Mouse (Mus musculus): ENCODE data around the gene Ston2.
A peak's percentile ranks its signal among the peaks of the same experiment; 100 is the strongest.
"Not testable (repeated sequence)": the region's sequence is repeated elsewhere in the genome, so short reads cannot be mapped to it uniquely, and the experiment has no call there.

Gene Ston2

DNA sequence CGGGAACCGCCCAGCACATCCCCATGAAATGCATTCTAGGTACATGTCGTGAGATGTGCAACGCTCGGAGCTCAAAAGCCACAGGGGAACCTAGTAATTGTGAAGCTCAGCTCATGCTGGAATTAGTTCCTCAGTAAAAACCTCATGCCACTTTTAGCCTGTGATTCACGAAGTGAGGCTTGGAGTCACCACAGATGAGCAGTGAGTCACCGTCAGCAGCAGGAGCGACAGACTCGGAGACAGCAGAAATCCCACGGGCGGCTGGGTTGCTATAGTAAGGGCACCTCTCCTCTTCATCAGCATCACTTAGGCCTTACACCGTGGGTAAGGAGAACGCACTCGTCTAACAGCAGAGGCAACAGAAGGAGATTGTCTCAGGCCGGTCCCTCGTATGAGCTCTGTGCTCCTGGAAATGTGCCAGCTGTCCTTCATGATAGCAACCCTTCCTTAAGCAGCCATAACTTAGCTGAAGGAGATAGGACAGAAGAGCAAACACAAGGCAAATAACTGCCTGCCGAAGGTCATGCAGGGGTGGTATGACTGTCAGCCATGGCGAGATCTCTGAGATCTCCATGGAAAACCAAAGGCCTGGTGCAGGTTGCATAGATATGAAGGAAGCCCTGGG, 39.8 kb downstream of the Ston2 start:
- no peak for DNase-seq

DNA sequence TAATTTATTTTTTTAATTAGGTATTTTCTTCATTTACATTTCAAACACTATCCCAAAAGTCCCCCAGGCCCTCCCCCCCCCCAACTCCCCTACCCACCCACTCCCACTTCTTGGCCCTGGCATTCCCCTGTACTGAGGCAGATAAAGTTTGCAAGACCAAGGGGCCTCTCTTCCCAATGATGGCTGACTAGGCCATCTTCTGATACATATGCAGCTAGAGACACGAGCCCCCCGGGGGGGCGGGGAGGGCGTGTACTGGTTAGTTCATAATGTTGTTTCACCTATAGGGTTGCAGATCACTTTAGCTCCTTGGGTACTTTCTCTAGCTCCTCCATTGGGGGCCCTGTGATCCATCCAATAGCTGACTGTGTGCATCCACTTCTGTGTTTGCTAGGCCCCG, 41.3 kb downstream of the Ston2 start:
- not testable (repeated sequence) for DNase-seq

- DNase-seq: peak; percentile 50 to 72
Observed at GRCm38 (mm10) chr12:91745758-91746290, 42.4 kb downstream of the Ston2 start.

- DNase-seq: no peak
Observed at GRCm38 (mm10) chr12:91744091-91744490, 44.1 kb downstream of the Ston2 start.

DNA sequence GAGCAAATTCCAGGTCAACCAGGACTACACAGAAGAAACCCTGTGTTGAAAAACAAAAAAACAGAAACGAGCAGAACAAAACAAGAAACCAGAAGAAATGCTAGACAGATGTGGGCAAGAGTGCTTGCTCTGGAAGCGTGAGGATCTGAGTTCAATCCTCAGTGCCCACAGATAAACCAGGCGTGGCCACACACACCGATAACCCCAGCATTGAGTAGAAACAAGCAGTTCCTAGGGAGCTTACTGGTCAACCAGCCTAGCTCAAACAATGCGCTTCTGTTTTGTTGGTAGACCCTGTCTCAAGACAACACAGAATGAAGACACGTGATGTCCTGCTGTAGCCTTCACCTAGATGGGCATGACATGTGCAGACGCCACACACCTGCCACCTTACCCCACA, 45.3 kb downstream of the Ston2 start:
- DNase-seq: no peak

GRCm38 (mm10) chr12:91738381-91738780, 49.8 kb downstream of the Ston2 start:
- no peak for DNase-seq

DNA sequence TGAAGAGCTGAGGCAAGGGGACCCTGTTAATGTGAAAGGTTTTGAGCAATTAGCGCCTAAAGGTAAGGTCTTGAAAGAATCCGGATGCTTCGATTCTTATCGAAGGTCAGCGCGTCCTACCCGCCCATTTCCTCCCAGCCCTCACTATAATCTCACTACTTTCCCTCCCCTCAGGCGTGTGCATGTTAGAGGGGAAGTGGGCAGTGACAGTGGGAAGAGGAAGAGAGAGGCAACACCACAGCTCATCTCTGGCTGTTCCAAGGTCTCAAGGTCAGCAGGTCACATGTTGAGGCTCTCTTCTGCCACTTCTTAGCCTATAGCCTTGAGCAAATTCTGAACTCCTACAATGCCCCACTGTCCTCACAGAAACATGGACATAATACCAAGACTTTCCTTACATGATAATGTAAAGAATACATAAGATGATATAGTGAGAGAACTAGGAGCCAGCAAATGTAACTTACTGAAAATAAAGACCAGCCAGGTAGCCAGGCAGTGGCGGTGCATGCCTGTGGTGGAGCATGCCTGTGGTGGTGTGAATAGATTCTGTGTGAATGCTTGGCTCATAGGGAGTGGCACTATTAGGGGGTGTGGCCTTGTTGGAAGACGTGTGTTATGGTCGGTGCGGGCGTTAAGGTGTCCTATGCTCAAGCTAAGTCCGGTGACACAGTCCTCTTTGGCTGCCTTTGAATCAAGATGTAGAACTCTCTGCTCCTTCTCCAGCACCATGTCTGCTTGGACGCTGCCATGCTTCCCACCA, 51.8 kb downstream of the Ston2 start:
- no peak for DNase-seq

- DNase-seq: peak; percentile 25 to 51
Observed at GRCm38 (mm10) chr12:91734246-91735027, 53.8 kb downstream of the Ston2 start.

DNA sequence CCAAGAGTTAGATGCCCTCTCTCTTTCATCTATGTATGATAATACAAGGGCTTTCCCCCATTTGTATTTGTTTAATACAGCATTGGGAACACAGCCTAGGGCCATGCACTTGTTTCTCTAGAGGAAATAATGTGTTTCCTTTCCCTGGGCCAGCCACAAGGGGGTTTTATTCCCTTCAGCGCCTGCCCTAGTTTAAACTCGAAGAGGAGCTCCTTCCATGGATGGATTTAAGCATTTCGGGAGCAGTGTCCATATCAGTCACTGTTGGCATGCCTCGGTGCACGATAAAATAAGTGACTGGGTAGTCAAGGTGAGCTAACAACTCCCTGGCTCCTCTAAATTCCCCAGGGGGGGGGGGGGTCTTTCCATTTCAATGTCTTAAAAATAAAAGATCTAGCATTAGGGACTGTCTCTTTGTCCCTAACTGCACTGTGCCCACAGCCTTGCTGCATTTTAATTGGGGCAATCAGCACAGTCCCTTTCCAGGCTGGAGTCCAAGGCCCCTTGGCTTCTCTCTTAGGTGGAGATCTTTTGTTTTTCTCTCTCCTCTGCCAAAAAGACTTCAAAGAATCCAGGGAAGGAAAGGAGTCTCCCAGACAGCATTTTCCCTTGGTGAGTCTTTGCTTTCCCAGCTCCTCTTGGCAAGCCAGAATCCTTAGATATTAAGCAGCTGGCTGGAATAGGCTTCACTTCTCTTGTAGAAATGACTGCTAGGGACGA, 55.3 kb downstream of the Ston2 start:
- DNase-seq: no peak

- DNase-seq: no peak
Observed at GRCm38 (mm10) chr12:91726202-91726601, 62.0 kb downstream of the Ston2 start.

GRCm38 (mm10) chr12:91723912-91724311, 64.3 kb downstream of the Ston2 start:
- DNase-seq: no peak

- no peak for DNase-seq
Observed at GRCm38 (mm10) chr12:91719134-91719533, 69.1 kb downstream of the Ston2 start.

DNA sequence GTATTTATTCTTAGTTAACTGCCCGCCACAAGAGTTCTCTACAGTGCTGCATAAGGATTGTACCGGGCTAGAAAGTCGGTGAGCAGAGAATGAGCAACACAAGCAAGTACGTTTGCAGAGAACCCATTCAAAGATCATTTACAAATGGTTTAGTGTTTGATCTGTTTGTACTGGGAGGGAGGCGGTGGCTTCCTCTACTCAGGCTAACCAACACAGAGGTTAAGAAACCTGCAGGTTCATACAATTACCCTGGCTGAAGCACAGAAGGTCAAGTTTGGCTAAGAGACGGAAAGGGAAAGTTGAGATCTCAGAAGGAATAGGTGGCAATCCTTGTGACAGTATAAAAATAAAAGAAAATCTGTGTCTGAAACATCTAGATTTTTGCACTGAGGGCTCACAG, 72.5 kb downstream of the Ston2 start:
- DNase-seq: no peak

DNA sequence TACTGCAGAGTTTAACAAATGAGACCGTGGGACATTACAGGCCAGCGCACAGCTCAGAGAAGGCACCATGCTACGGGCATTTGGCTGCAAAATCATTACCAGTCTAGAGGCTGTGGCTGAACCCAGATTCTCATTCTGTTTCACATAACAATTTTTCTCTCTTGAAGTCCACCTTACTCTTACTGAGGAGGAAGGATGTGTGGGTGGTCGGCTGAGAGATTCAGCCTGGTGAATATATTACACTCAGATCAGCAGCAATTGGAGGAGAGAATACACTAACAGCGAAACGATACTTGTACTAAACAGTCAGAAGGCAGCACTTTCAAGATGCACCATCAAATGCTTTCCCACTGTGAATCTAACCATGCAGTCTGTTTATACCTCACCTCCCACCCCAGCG, 74.8 kb downstream of the Ston2 start:
- no peak for DNase-seq

- no peak for DNase-seq
Observed at GRCm38 (mm10) chr12:91711655-91712054, 76.5 kb downstream of the Ston2 start.

DNA sequence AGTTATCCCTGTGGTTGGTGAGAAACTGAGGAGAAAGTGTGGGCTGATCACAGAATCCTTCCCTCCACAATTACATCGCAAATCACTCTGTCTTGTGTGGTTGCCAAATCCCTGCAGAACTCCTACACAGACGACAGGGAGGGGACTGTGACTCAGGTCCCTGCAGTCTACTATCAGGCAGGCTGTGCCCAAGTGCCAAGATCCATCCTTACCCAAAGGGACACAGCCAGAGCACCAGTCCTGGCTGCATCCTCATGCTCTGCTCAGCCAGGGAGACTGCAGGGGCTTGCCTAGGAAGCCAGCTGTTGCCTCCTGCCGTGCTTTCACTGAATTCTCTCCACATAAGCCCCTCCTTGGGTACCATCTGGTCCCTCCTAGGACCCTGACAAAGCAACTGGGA, 77.3 kb downstream of the Ston2 start:
- no peak for DNase-seq

DNA sequence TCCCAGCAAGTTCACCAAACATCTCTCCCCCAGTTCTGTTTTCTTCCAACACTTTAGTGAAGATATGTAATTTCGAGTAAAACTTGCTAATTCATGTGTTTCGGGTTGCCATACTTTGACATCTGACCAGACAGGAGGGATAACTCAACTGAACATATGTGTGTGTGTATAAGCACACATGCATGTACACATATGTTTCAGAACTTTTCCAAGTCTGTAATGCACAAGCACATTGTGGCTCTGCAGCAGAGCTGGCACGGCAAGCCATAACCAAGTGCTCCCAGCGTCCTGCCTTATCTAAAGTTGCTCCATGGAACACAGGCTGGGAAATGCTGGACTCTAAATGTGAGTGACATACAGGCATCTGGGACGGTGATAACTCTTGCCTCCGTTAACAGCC, 78.6 kb downstream of the Ston2 start:
- DNase-seq: no peak

DNA sequence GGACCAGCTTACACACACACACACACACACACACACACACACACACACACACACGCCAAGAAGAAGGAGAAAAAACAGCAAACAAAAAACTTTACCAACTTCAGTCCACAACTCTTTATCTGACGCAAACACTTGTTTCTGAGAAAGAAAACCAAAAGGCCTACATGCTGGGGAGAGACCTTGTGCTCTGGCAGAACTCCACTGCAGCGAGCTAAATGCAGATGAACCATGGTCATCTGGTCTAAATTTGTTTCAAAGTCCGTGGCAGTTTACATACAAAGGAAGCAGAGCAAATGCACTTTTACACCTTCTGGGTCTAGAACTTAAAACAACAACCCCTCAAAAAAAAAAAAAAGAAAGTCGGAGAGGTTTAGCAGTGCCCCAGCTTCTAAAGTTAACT, 79.0 kb downstream of the Ston2 start:
- DNase-seq: no peak

- DNase-seq: no peak
Observed at GRCm38 (mm10) chr12:91707807-91708206, 80.4 kb downstream of the Ston2 start.

DNA sequence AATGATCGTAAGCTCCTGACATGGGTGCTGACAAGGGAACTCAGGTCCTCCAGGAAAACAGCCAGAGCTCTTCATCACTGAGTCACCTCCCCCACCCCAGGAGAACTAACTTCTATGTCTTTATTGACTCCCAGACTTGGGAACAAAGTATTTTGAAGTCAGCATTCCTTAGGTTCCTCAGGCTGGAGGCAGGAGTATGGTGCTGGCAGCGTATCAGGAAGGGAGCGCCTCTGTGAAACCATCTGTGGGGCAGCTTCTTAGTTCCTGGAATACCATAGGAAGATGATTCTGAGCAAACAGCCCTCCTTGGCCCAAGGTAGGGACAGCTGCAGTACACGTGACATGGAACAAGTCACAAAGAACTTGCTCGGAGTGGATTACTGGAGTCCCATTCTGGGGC, 84.7 kb downstream of the Ston2 start:
- peak in 1 of 2 experiments; percentile 35 for DNase-seq

DNA sequence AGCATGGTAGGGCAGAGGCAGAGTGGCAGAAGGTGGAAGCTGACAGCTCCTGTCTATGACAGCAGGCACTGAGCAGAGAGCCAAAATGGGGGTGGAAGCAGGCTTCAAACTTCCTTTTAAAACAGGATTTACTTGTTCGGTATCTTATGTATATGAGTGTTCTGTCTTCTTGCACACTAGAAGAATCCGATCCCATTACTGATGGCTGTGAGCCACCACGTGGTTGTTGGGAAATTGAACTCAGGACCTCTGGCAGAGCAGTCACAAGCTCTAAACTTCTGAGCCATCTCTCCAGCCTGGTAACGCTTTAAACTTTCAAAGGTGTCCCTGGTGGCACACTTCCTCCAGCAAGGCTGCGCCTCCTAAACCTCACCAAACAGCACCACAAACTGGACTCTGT, 85.4 kb downstream of the Ston2 start:
- no peak for DNase-seq

DNA sequence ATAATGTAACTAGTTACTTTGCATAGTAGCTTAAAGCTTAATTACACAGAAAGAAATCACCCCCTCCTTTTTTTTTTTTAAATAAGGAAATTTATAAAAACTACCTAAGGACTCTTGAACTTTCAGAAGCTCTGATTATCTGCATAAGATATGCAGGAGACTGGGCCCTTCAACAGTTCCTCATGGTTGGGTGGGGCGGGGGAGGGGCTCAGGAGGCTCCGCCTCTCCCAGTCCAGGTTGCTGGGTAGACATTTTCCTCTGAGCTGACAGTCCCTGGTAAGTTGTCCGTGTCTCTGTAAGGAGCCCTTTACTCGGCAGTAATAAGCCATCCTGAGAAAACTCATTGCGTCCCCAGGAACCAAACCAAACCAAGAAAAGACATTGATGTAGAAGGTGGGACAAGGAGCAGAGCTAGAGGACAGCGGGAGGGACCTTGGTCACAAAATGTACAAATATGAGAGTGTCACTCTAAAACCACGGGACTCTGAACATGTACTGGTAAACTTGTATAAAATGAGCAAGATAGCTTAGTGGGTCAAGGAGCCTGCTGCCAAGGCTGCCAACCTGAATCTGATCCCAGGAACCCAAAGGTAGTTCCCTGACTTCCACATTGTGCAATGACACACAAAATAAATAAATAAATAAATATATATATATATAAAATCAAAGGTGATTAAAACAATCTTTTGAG, 88.6 kb downstream of the Ston2 start:
- DNase-seq: no peak

Data from kidney, postnatal 4 days (tissue).